Mouse (Mus musculus): ENCODE measurements at regions not wholly inside any gene's neighbourhood (a gene's known extent, or its start where the extent isn't known, plus 50 kb on each side); places are given as distances from the start of the nearest gene placed in this dataset.
"Not testable (repeated sequence)": the region's sequence is repeated elsewhere in the genome, so short reads cannot be mapped to it uniquely, and the experiment has no call there.

DNA sequence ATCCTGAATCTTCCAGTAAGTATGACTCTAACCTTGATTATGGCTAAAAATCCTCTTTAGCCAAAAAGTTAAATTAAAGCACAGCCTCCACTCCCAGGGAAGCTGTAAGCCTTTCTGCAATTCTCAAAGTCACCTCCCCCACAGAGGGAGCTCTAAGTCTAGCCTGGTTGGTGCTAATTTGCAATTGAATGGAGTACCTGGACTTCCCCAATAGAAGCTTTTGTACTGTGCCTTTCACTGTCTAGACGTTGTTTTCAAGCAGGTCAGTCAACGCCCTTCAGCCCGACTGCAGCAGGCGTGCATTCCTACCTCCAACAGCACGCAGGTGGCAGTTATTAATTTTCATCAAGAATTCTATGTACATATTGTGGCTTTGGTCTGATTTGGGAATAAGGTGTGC is 87.2 kb downstream of the Catsperg2 start:
- ATAC-seq = not testable (repeated sequence)
- 82% methylated on average over 5 of the region's 5 CpGs for WGBS

DNA sequence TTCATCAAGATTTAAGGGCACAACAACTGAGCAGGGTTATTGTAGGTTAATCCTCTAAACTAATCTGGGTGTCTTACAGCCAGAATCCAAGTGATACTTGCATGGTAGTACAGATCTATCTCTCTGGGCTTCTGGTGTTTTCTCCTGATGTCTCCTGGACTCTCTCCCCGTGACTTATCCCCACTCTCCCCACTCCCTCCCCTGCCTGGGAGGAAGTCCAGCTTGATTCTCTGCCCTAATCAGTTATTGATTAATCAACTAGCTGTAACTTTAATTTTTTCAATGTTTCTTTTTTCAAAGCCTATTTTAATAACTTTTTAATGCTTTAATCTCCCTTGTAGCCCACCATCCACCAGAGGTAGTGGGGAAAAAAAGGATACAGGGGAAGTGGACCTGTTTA is 83.9 kb upstream of the Sipa1l3 start:
- Histone ChIP-seq H3K9me3 (ENCODE audit: low read length) (no peaks in the 10 kb centered on the region), H3K27me3 (ENCODE audit: insufficient read depth, low read length) (no peaks in the 10 kb centered on the region), H3K27ac (no peak overlapping the region), H3K4me1 (ENCODE audit: insufficient read depth, low read length) (no peaks in the 10 kb centered on the region), H3K36me3 (ENCODE audit: insufficient read depth, low read length) (no peaks in the 10 kb centered on the region), H3K4me3 (ENCODE audit: low read length) (no peak overlapping the region), H3K4me2 (ENCODE audit: low read depth, low read length) (no peak overlapping the region), H3K9ac (replicated peaks; ENCODE audit: low read length) (no peak overlapping the region)
- TF ChIP-seq CTCF (IDR thresholded peaks at IDR 0.05; ENCODE audit: low read depth) = no peak
- WGBS = 60% methylated on average over 1 of the region's 1 CpGs
- DNase-seq (ENCODE audit: low spot score) = no peak
- ATAC-seq = no peak

More for the DNA sequence above, 87.2 kb downstream of the Catsperg2 start:
- H3K4me3 ChIP-seq (ENCODE audit: low read length); H3K27ac ChIP-seq; H3K4me2 ChIP-seq (ENCODE audit: low read depth, low read length); H3K9me3 ChIP-seq (ENCODE audit: low read length); H3K27me3 ChIP-seq (ENCODE audit: insufficient read depth, low read length); DNase-seq (ENCODE audit: low spot score); H3K9ac ChIP-seq (replicated peaks; ENCODE audit: low read length); H3K4me1 ChIP-seq (ENCODE audit: insufficient read depth, low read length); H3K36me3 ChIP-seq (ENCODE audit: insufficient read depth, low read length): not testable (repeated sequence)

DNA sequence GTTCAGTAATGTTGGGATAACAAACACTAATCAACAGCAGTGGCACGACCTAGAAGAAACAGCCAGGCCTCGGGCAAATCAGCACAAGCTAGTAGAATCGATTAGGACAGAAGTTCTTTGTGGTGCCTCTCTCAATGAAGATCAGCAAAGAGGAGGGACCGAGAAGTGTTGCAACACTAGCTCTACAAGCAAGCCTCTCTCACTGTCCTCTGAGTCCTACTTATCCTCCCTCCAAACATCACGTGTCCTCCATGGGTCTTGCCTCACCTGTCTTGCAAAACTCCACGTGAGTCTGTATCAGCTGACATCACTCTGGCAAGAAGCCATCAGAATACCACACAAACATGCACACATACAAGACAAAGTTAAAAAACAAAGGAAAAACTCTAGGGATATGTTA is 82.9 kb upstream of the Sipa1l3 start:
- H3K4me2 ChIP-seq (ENCODE audit: low read depth, low read length) = no peak overlapping the region
- no peaks in the 10 kb centered on the region for H3K27me3 ChIP-seq (ENCODE audit: insufficient read depth, low read length)
- no peak overlapping the region for H3K9ac ChIP-seq (replicated peaks; ENCODE audit: low read length)
- no peaks in the 10 kb centered on the region for H3K36me3 ChIP-seq (ENCODE audit: insufficient read depth, low read length)
- ATAC-seq = no peak
- DNase-seq (ENCODE audit: low spot score) = no peak
- H3K9me3 ChIP-seq (ENCODE audit: low read length) = no peaks in the 10 kb centered on the region
- WGBS = 77% methylated on average over 6 of the region's 6 CpGs
- H3K4me1 ChIP-seq (ENCODE audit: insufficient read depth, low read length) = no peaks in the 10 kb centered on the region
- H3K4me3 ChIP-seq (ENCODE audit: low read length) = no peak overlapping the region
- H3K27ac ChIP-seq = no peak overlapping the region
- no peak for TF ChIP-seq CTCF (IDR thresholded peaks at IDR 0.05; ENCODE audit: low read depth)

DNA sequence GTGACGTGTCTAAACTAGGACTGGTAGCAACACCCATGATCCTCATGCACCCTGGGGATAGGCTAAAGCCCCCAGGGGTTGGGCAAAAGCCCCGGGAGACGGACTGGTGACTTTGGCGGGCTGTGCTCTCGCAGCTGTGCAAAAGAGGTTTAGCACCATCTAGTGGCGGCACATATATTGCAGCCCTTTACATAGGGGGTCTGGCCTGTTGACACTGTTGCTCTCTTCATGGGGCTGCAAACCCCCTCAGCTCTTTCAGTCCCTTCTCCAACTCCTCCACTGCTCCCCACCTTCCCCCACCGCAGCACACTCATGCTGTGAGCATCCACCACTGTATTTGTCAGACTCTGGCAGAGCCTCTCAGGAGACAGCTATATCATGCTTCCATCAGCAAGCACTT is 78.8 kb upstream of the Sipa1l3 start:
- 25% methylated on average over 7 of the region's 7 CpGs for whole genome bisulfite sequencing
- TF ChIP-seq CTCF (IDR thresholded peaks at IDR 0.05; ENCODE audit: low read depth) = peak; percentile 66
- not testable (repeated sequence) for H3K36me3 ChIP-seq (ENCODE audit: insufficient read depth, low read length); H3K9me3 ChIP-seq (ENCODE audit: low read length); H3K27me3 ChIP-seq (ENCODE audit: insufficient read depth, low read length); ATAC-seq; H3K4me2 ChIP-seq (ENCODE audit: low read depth, low read length); H3K4me1 ChIP-seq (ENCODE audit: insufficient read depth, low read length); H3K9ac ChIP-seq (replicated peaks; ENCODE audit: low read length); H3K4me3 ChIP-seq (ENCODE audit: low read length); H3K27ac ChIP-seq
- peak; percentile 43 for DNase-seq (ENCODE audit: low spot score)

DNA sequence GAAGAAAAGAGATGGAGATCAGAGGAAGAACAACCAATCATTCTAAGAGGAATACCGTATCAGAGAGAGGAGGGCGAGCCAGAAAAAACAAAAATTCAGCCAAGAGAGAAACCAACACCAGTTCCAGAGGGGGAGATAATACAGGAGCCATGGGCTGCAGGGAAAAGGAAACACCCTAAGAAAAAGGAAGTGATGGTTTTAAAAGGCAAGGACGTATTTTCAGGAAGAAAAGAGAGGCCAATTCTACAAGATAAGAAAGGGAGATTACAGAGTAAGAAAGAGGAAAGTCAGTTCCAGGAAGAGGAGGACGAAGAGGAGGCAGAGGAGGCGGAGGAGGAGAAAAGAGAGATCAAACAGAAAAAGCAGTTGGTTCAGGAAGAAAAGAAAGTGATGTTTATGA is 59.7 kb upstream of the Sipa1l3 start:
- DNase-seq (ENCODE audit: low spot score) = no peak
- no peaks in the 10 kb centered on the region for H3K27me3 ChIP-seq (ENCODE audit: insufficient read depth, low read length)
- no peaks in the 10 kb centered on the region for H3K9me3 ChIP-seq (ENCODE audit: low read length)
- no peak for ATAC-seq
- TF ChIP-seq CTCF (IDR thresholded peaks at IDR 0.05; ENCODE audit: low read depth) = no peak
- no peak overlapping the region for H3K9ac ChIP-seq (replicated peaks; ENCODE audit: low read length)
- H3K27ac ChIP-seq = no peak overlapping the region
- no peaks in the 10 kb centered on the region for H3K4me1 ChIP-seq (ENCODE audit: insufficient read depth, low read length)
- WGBS = 71% methylated on average over 5 of the region's 5 CpGs
- H3K4me2 ChIP-seq (ENCODE audit: low read depth, low read length) = no peak overlapping the region
- no peak overlapping the region for H3K4me3 ChIP-seq (ENCODE audit: low read length)
- H3K36me3 ChIP-seq (ENCODE audit: insufficient read depth, low read length) = no peaks in the 10 kb centered on the region

DNA sequence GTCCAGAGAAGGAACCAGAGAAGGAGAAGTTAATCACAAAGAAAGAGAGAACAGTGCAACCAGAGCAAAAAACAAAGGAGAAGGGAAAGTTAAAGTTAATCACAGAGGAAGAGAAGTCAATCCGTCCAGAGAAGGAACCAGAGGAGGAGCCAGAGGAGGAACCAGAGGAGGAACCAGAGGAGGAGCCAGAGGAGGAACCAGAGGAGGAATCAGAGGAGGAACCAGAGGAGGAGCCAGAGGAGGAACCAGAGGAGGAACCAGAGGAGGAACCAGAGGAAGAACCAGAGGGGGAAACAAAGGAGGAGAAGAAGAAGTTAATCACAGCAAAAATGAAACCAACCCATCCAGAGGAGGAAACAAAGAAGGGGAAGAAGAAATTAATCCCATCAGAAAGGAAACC is 57.2 kb upstream of the Sipa1l3 start:
- Histone ChIP-seq H3K27ac (no peak overlapping the region), H3K4me1 (ENCODE audit: insufficient read depth, low read length) (no peaks in the 10 kb centered on the region), H3K9ac (replicated peaks; ENCODE audit: low read length) (no peak overlapping the region), H3K36me3 (ENCODE audit: insufficient read depth, low read length) (no peaks in the 10 kb centered on the region), H3K4me3 (ENCODE audit: low read length) (no peak overlapping the region), H3K9me3 (ENCODE audit: low read length) (no peaks in the 10 kb centered on the region), H3K27me3 (ENCODE audit: insufficient read depth, low read length) (no peaks in the 10 kb centered on the region), H3K4me2 (ENCODE audit: low read depth, low read length) (no peak overlapping the region)
- ATAC-seq = no peak
- no peak for DNase-seq (ENCODE audit: low spot score)
- TF ChIP-seq CTCF (IDR thresholded peaks at IDR 0.05; ENCODE audit: low read depth) = no peak
- 46% methylated on average over 1 of the region's 1 CpGs for WGBS
